Mouse (Mus musculus) gastrocnemius, adult 8-10 months (tissue): Measurements from ENCODE around the gene Lst1. TPM values are rescaled to one million over a fixed set of nuclear protein-coding genes. Genes with fewer than 3 reads are reported as not detected.

Source experiments
- microRNA-seq: library from miRNA; unstranded; fragments of <30 nt; microRNA quantifications from one replicate; pipeline ENCODE4 v1.2.0, GENCODE M21; 2022
- total RNA-seq, 4 experiments: library from RNA; stranded (reverse); gene quantifications; 2 replicates each; pipeline ENCODE4 v1.2.4; 2022

The Lst1 gene
- total RNA-seq, 4 experiments from 2014 or later, result 0.73 to 0.92 TPM; not detected in 2

Small RNA genes lying within 50 kb of the gene (microRNA-seq; reads per million reads assigned to microRNA genes)
- gene Mir6973a, result not detected
- not detected for gene Mir6974

Other genes starting within 250 kb of the Lst1 start
- gene Hspa1b, start 229.2 kb downstream of the Lst1 start, total RNA-seq, result 10 to 100 TPM in 1 of 4 experiments, 1 to 10 TPM in 3; 2.4 to 13.6 (median 3.7) TPM
- not detected for gene Gm20481, start 218.5 kb downstream of the Lst1 start, total RNA-seq
- 10 to 100 TPM in 1 of 4 experiments, 1 to 10 TPM in 3; 4.2 to 17.8 (median 5.3) TPM for gene Hspa1a, start 216.3 kb downstream of the Lst1 start, total RNA-seq
- gene Hspa1l, start 215.7 kb downstream of the Lst1 start, total RNA-seq, result 10 to 100 TPM; 19.4 to 26.1 (median 20.2) TPM
- gene Lsm2, start 206.6 kb downstream of the Lst1 start, total RNA-seq, result 10 to 100 TPM; 11.7 to 15.7 (median 13.0) TPM
- 10 to 100 TPM; 37.3 to 42.8 (median 41.0) TPM for gene Vars, start 187.5 kb downstream of the Lst1 start, total RNA-seq
- 10 to 100 TPM in 3 of 4 experiments, 1 to 10 TPM in 1; 8.0 to 18.8 (median 13.7) TPM for gene Vwa7, start 171.9 kb downstream of the Lst1 start, total RNA-seq
- not detected for gene Sapcd1, start 160.4 kb downstream of the Lst1 start, total RNA-seq
- not detected for gene Msh5, start 141.7 kb downstream of the Lst1 start, total RNA-seq
- gene Clic1, start 138.5 kb downstream of the Lst1 start, total RNA-seq, result 1 to 10 TPM; 5.2 to 9.0 (median 6.6) TPM
- 1 to 10 TPM; 4.3 to 6.2 (median 5.1) TPM for gene Ddah2, start 129.4 kb downstream of the Lst1 start, total RNA-seq
- not detected for gene Ly6g6c, start 123.1 kb downstream of the Lst1 start, total RNA-seq
- not detected for gene Mpig6b, start 122.3 kb downstream of the Lst1 start, total RNA-seq
- gene Ly6g6e, start 111.5 kb downstream of the Lst1 start, total RNA-seq, result not detected
- gene Ly6g6d, start 110.4 kb downstream of the Lst1 start, total RNA-seq, result 1 to 10 TPM in 1 of 4 experiments, under 1 TPM in 2, not detected in 1; 0.53 to 1.8 (median 0.99) TPM
- not detected for gene Ly6g6f, start 102.8 kb downstream of the Lst1 start, total RNA-seq
- 100 to 1,000 TPM in 1 of 4 experiments, 10 to 100 TPM in 3; 84.1 to 107 (median 92.9) TPM for gene Abhd16a, start 99.2 kb downstream of the Lst1 start, total RNA-seq
- gene Ly6g5c, start 80.2 kb downstream of the Lst1 start, total RNA-seq, result not detected
- gene Ly6g5b, start 73.0 kb downstream of the Lst1 start, total RNA-seq, result not detected
- gene Gpank1, start 67.0 kb downstream of the Lst1 start, total RNA-seq, result 10 to 100 TPM in 1 of 4 experiments, 1 to 10 TPM in 3; 8.6 to 11.4 (median 9.3) TPM
- gene Csnk2b, start 66.4 kb downstream of the Lst1 start, total RNA-seq, result 100 to 1,000 TPM; 169 to 216 (median 180) TPM
- 10 to 100 TPM; 13.6 to 22.6 (median 17.0) TPM for gene D17H6S53E, start 62.1 kb downstream of the Lst1 start, total RNA-seq
- gene Apom, start 56.4 kb downstream of the Lst1 start, total RNA-seq, result not detected
- 100 to 1,000 TPM; 206 to 247 (median 236) TPM for gene Bag6, start 53.3 kb downstream of the Lst1 start, total RNA-seq
- gene Prrc2a, start 23.5 kb downstream of the Lst1 start, total RNA-seq, result 10 to 100 TPM; 90.5 to 98.3 (median 94.6) TPM
- gene Aif1, start 12.4 kb downstream of the Lst1 start, total RNA-seq, result under 1 TPM in 2 of 4 experiments, not detected in 2; 0.52 to 0.72 TPM
- gene Ltb, start 6.0 kb upstream of the Lst1 start, total RNA-seq, result not detected
- under 1 TPM in 1 of 4 experiments, not detected in 3; 0.31 TPM for gene Tnf, start 13.6 kb upstream of the Lst1 start, total RNA-seq
- gene Lta, start 16.9 kb upstream of the Lst1 start, total RNA-seq, result under 1 TPM; 0.53 to 0.76 (median 0.65) TPM
- not detected for gene Gm16181, start 32.4 kb upstream of the Lst1 start, total RNA-seq
- 1 to 10 TPM; 1.3 to 2.3 (median 1.9) TPM for gene Atp6v1g2, start 45.2 kb upstream of the Lst1 start, total RNA-seq
- 1 to 10 TPM; 6.3 to 8.6 (median 8.0) TPM for gene Nfkbil1, start 47.4 kb upstream of the Lst1 start, total RNA-seq
- 10 to 100 TPM; 77.1 to 93.9 (median 81.7) TPM for gene Ddx39b, start 53.3 kb upstream of the Lst1 start, total RNA-seq
- 10 to 100 TPM; 31.3 to 52.9 (median 41.7) TPM for gene H2-D1, start 74.3 kb upstream of the Lst1 start, total RNA-seq
- under 1 TPM in 3 of 4 experiments, not detected in 1; 0.17 to 0.65 (median 0.21) TPM for gene H2-Q1, start 132.0 kb upstream of the Lst1 start, total RNA-seq
- under 1 TPM; 0.38 to 0.90 (median 0.45) TPM for gene H2-Q2, start 153.8 kb upstream of the Lst1 start, total RNA-seq
- 1 to 10 TPM; 3.2 to 5.2 (median 4.0) TPM for gene H2-Q4, start 191.2 kb upstream of the Lst1 start, total RNA-seq
- 1 to 10 TPM in 1 of 4 experiments, under 1 TPM in 3; 0.68 to 1.1 (median 0.87) TPM for gene H2-Q6, start 236.4 kb upstream of the Lst1 start, total RNA-seq